Mouse (Mus musculus): ENCODE measurements at regions not wholly inside any gene's neighbourhood (a gene's known extent, or its start where the extent isn't known, plus 50 kb on each side); places are given as distances from the start of the nearest gene placed in this dataset.

- no peak for DNase-seq
These were observed 449.7 kb downstream of the Insc start for GRCm38 (mm10) chr7:115192992-115193761.

- no peak for DNase-seq
These were observed 461.4 kb downstream of the Insc start for GRCm38 (mm10) chr7:115204916-115205315.

GRCm38 (mm10) chr7:115206479-115207134, 463.1 kb downstream of the Insc start:
- no peak for DNase-seq

GRCm38 (mm10) chr7:115208781-115209180, 465.3 kb downstream of the Insc start:
- no peak for DNase-seq

- DNase-seq: no peak
These were observed 466.5 kb downstream of the Insc start for GRCm38 (mm10) chr7:115210012-115210411.

GRCm38 (mm10) chr7:115216838-115217237, 473.3 kb downstream of the Insc start:
- DNase-seq: peak; percentile 59 to 72

- no peak for DNase-seq
These were observed 473.8 kb downstream of the Insc start for GRCm38 (mm10) chr7:115217255-115217654.

- DNase-seq: no peak
These were observed 474.2 kb downstream of the Insc start for GRCm38 (mm10) chr7:115217712-115218111.

GRCm38 (mm10) chr7:115218596-115219180, 475.2 kb downstream of the Insc start:
- DNase-seq: peak in 1 of 2 experiments; percentile 3

GRCm38 (mm10) chr7:115222642-115223041, 479.1 kb downstream of the Insc start:
- DNase-seq: no peak

- no peak for DNase-seq
These were observed 487.0 kb downstream of the Insc start for GRCm38 (mm10) chr7:115230525-115230924.

GRCm38 (mm10) chr7:115233850-115234436, 490.4 kb downstream of the Insc start:
- DNase-seq: no peak

- DNase-seq: no peak
These were observed 493.6 kb downstream of the Insc start for GRCm38 (mm10) chr7:115237131-115237530.

- DNase-seq: no peak
These were observed 508.3 kb downstream of the Insc start for GRCm38 (mm10) chr7:115251591-115252369.

GRCm38 (mm10) chr7:115252370-115252750, 508.9 kb downstream of the Insc start:
- DNase-seq: no peak

GRCm38 (mm10) chr7:115258626-115259025, 515.1 kb downstream of the Insc start:
- no peak for DNase-seq

- DNase-seq: no peak
These were observed 519.6 kb downstream of the Insc start for GRCm38 (mm10) chr7:115263082-115263481.

- no peak for DNase-seq
These were observed 522.6 kb downstream of the Insc start for GRCm38 (mm10) chr7:115266141-115266540.

GRCm38 (mm10) chr7:115270803-115271202, 527.3 kb downstream of the Insc start:
- no peak for DNase-seq

- no peak for DNase-seq
These were observed 531.3 kb downstream of the Insc start for GRCm38 (mm10) chr7:115274836-115275235.

- DNase-seq: no peak
These were observed 547.4 kb downstream of the Insc start for GRCm38 (mm10) chr7:115290801-115291417.

GRCm38 (mm10) chr7:115294655-115295230, 551.2 kb downstream of the Insc start:
- DNase-seq: no peak
